Mouse (Mus musculus) cerebellum, adult 11 months (tissue): Measurements from ENCODE around the gene Pak4.
"Not testable (repeated sequence)": the region's sequence is repeated elsewhere in the genome, so short reads cannot be mapped to it uniquely, and the experiment has no call there.

Experiments
- DNase-seq: peaks from one replicate; pipeline ENCODE4 v3.0.0; 2022

Gene Pak4

DNA sequence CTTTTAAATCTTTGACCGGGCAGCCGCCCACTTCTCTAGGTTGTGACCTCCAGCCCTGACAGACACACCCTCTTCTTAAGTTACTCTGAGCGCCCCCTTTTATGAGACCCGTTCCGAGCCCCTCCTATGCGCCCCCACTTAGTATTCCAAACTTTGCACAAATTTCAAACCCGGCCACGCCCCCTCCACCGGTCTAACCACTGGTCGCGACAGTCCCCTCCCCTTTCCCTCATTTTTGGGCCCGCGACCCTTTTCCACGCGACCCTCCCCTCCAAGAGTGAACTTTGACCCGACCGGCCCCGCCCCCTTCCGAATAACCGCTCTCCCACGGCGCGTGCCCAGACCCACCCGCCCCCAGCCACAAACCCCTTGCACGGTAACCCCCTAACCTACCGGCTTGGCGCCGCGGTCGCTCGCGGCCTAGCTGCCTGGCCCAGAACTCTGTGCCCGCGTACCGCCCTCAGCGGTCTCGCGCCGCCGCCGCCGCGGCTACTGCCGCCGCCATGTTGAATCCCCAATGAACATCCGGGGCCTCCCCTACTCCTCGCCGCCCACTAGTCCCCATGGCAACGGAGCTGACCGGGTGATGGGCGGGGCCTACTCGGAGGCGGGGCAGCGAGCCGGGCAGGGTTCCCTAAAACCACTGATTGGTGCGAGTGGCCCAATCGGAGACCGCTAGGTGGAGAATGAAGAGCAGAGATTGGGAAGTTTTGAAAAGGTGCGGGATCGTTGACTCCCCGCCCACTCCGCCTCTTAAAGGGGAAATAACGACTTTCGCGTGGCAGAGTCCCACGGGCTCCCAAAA, at the start of gene Pak4, which contains the start of gene Samd4b:
Pak4 (minus strand) TSS at position 544 of the 805 bp plus-strand sequence.
Samd4b (minus strand) TSS at position 503 of the 805 bp plus-strand sequence.
- DNase-seq: peak; percentile 100

DNA sequence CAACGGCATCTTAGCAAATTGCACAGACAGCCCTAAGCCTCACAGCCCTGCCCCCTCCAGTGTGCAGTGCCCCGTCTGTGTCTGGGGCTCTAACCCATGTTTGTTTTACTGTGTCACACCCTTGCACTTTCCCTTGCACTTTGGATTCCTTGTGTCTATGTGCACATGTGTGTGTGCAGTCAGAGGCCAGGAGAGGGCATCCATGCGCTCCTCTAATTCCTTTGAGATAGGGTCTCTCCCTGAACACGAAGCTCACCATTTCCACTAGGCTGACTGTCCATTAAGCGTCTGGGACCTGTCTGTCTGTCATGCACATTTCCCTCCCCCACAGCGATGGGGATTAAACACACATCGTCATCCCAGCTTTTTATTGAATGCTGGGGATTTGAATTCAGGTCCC, 49.0 kb upstream of the Pak4 start:
- DNase-seq: no peak

DNA sequence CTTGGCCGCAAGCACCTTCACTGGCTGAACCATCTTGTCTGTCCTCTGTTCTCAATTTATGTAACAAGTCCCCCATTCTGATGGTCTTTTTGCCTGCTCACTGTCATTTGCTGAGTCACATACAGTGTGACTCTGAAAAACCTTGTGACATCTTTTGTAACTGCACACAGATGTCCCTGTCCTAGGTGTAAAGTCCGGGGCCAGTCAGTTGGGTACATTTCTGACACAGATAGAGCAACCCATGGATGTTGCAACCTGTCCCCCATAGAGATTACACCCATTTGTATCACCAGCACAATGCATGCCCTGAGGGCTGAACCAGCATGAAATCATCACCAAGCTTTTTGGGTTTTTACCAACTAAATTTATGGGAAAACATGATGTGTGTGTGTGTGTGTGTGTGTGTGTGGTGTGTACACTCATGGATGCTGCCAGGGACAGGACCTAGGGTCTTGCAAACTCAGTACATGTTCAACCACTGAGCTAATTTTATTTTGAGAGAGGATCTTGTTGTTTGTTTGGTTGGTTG, 48.0 kb upstream of the Pak4 start:
- no peak for DNase-seq

DNA sequence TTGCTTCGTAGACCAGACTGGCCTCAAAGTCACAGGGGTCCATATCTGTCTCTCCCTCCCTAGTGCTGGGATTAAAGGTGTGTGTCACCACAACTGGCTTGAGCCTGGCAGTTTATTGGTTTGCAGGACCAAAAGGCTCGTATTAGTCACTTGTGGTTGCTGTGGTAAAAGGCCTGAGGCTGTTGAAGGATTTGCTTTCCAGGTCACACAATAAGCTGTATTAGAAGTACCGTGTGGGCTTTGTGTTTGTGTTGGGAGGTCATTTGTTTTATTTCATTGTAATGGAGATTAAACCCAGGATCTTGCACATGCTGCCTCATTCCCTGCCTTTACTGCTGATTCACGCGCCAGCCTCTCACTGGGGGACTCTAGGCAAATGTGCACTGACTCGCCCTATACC, 47.4 kb upstream of the Pak4 start:
- no peak for DNase-seq

DNA sequence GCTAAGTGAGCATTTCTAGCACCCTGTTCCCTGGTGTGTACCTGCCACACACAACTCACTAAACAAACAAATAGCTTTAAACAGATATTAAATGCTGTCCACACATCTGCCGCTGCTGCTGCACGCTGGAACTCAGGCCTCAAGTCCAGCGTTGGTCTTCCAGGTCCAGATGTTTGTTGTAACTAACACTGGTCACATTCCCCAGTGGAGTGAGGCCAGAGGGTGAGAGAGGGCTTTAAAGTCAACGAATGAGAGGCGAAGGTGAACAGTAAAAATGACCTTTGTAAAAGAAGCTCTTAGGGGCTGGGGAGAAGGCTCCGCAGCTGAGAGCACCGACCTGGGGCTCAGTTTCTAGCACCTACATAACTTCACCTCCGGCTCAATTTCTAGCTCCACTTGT, 43.6 kb upstream of the Pak4 start:
- DNase-seq: no peak

DNA sequence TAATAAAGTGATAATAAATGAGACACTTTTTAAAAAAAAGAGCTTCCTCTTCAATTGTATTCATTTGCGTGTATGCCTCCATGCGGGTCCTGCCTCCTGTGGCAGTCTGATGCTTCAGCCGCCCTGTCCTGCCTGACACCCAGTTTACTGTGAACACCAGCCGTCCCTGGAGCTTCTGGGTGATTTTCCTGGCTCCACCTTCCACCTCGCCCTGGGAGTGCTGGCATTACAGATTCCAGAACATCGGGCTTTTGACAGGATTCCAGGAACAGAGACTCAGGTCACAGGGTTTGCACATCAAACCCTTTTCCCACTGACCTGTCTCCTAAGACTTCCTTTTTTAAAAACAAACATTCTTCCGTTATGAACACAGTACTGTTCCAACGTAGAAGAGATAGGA, 39.5 kb upstream of the Pak4 start:
- DNase-seq: no peak

DNA sequence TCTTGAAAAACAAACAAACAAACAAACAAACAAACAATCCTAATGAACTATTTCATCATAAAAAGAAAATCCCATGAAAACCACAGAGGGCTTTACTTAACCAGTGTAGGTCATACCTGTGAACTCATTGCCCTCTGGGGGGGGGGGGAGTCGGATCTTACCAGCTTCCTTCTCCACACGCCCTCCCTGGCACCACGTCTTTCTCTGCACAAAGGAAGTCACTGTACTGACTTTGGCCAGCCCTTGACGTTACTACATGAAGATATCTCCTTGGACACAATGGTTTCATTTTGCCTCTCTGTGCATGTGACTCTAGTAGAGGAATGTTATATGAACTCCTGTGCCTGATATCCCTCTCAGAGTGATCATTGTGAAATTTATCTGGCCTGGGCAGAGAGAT, 36.1 kb upstream of the Pak4 start:
- no peak for DNase-seq

DNA sequence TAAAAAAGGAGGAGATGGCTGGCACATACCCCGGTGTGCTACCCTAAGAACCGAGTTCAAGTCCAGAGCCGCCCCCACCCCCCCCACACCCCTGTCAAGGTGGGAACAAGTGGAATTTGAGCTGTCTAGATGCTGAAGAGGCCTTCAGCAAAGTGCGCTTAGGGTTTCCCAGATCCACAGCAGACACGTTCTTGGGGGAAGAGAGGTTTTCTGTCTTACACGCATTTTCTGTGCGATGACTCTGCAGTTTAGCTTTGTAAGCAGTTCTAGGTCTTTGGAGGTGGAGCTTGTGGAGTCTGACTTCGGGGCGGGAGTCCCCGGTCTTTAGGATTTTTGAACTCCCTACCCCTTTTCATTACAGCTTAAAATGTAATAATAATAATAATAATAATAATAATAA, 33.1 kb upstream of the Pak4 start, which contains the start of gene Acp7:
Acp7 (minus strand) TSS at position 260 of the 400 bp plus-strand sequence.
- no peak for DNase-seq

DNA sequence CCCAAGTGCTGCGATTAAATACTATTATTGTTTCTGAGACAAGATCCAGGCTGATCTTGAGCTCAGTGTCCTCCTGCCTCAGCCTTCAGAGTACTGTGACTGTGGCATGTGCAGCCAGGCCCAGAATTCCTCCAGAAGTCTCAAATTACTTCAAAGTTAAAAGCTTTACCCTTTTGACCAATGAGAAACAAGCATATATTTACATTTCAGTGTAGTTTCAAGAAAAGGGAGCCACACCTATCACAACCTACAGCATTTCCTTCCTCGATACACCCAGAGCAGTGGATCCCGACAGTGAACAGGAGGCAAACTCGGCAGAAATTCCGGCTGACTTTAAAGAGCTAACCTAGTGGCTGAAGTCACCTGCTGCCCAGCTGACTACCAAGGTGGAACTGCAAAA, 26.8 kb upstream of the Pak4 start:
- DNase-seq: no peak

DNA sequence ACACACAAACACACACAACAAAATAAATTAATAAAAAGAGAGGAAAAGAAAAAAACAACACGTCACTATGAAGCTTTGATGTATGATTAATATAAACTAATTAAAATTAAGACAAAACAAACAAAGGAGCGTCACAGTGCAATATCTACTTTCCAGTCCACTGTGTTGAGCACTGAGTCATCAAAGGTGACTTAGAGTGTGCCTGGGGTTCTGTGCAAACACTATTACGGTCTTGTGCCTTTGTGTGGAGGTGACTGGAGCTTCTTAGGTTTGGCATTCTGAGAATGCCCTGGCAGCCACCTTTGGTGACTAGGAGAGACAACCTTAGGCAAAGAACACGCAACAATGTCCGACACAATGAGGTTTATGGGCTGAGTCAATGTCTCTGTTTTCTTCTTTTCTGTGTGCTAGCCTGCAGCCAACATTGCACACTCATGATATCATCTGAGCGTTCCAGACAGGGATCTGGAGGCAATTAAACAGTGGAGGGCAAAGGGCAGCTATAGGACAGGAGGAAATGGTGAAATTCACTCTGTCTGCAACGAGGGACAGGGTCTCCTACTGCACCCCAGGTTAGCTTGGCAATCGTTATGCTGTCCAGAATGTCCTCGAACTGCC, 21.2 kb upstream of the Pak4 start:
- no peak for DNase-seq

DNA sequence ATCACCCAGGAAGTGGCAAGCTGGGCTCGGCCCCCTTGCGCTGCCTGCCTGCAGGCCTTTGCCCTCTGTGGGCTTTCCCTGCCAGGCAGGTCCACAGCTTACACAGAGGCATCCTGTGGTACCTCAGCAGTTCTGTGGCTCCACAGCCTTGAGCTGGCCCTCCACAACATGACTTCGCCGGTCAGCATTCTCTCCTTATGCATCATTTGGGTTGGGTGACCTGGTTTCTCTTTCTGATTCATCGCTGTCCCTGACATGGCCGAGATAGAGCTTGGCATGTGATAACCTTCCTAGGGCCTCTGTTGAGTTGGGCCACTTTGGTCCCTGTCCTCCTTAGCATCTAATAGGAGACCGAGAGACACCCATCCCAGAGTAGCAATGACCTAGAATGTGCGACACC, 8.0 kb upstream of the Pak4 start:
- no peak for DNase-seq

DNA sequence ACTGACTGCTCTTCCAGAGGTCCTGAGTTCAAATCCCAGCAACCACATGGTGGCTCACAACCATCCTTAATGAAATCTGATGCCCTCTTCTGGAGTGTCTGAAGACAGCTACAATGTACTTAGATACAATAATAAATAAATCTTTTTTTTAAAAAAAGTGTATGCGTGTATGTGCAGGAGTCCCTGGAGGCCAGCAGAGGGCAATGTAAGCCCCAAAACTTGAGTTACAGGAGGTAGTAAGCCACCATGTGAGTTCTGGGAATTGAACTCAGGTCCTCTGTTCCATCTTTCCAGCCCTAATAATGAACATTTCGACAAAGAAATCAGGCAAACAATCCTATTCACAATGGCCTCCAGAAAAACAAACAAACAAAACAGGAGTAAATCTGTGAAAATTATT, 5.8 kb upstream of the Pak4 start:
- DNase-seq: not testable (repeated sequence)

DNA sequence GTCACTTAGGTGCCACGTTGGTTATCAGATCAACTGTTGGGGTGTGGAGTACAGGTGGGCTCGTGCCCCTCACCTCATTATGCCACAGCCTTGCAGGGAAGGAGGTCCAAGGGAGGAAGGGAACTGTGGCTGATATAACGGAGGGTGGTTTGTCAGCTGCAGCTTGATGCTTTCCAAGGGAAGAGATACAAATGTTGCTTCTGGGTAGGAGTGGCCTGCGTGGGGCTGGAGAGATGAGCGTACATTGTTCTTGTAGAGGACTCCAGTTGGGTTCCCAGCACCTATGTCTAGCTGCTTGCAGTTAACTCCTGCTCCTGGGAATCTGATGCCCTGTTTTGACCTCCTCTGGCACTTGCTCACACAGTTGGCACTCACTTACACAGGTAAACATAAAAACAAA, 5.2 kb upstream of the Pak4 start:
- DNase-seq: no peak

DNA sequence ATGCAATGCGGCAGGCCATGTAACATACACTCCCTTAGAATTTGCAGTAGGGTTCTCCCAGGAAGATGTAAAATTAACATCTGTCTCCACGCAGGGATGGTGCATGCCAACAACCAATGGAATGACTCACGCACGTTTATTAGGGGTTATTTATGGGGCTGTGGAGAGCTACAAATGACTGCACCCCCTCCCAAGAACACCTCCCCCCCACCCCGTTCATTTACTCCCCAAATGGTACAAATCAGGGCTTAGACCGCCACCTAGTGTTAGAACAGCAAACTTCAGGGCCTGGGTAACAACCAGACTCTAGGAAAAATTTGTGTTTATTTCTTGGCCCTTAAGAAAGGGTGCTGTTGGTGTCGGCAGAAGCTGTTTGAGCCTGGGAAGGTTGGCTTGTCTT, 3.7 kb upstream of the Pak4 start:
- peak; percentile 60 for DNase-seq

DNA sequence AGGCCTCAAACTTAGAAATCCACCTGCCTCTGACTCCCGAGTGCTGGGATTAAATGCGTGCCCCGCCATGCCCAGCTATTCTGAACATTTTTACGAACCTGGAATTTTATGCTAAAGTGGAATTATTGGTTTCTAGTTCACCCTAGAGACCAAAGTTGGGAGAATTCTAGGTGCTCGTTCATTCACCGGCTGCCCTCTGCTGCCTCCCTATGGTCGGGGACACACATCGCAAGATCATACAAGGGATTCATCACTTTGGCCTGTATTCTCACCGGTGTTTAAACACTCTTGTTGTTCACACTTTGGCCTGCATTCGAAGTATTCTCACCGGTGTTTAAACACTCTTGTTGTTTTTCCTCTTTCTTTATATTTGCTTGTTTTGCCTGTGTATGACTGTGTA, 3.0 kb upstream of the Pak4 start:
- peak; percentile 58 for DNase-seq

DNA sequence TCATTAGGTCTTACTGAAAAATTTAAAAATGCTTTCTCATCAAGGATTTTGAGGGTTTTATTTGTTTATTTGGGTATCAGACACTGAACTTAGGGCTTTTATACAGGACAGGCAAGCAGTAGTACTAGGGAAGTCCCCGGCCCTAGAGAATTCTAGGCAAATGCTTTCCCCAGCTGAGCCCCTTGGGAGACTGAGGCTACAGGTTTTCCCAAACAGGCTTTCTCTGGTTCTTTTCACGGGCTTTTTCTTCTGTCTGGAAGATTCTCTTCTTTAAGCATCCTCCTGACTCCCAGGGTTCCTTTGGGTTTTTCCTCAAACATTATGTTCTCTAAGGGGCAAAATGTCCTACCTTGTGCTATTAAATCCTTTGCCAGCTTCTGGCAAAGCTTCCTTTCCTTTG, 966 bp upstream of the Pak4 start:
- DNase-seq: no peak

DNA sequence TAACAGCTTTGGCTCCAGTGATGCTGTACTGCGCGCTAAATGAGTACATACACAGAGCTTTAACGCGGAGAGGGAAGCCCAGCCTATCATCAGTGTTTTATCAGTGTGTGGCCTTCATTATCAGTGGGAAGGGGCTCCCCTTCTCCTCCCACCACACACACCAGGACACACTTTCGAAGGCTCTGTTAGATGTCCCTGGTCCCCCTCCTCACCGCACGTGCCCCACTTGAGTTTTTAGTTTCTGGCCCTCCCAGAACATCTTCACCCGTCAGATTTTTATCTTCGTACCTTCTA, 761 bp downstream of the Pak4 start:
- no peak for DNase-seq

DNA sequence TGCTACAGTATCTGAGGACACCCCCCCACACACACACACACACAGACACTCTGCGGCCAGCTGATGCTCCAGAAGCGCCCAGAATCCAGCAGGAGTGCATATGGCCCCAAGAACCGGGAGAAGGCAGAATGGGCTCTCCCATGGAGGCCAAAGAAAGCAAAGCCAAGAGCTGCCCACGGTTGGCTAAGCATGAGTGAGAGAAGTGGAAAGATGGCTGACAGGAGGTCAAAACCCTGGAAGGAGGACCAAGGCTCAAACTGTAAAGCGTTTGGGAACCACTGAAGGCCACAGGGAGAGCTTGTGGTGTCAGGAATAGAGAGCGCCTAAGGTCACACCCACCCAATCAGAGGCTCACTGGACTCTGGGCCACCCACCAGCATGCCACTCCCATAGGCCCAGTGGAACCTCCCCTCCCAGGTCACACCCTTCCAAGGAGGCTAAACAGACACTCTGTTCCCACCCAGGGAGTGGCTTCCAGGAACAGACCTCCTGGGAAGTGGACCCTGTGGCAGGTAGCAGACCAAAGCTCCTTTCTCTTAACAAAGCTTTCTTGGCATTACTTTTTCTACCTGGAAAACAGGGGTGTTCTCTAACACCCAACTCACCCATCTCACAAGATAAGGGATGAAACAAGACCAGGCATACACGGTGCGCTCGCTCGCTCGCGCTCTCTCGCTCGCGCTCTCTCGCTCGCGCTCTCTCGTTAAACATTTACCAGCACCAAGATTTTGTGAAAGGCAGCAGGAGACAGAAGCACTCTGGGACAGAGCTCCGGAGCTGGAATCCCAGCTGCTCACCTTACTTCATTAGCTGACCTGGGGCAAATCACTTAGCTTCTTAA, 1.3 kb downstream of the Pak4 start:
- no peak for DNase-seq

DNA sequence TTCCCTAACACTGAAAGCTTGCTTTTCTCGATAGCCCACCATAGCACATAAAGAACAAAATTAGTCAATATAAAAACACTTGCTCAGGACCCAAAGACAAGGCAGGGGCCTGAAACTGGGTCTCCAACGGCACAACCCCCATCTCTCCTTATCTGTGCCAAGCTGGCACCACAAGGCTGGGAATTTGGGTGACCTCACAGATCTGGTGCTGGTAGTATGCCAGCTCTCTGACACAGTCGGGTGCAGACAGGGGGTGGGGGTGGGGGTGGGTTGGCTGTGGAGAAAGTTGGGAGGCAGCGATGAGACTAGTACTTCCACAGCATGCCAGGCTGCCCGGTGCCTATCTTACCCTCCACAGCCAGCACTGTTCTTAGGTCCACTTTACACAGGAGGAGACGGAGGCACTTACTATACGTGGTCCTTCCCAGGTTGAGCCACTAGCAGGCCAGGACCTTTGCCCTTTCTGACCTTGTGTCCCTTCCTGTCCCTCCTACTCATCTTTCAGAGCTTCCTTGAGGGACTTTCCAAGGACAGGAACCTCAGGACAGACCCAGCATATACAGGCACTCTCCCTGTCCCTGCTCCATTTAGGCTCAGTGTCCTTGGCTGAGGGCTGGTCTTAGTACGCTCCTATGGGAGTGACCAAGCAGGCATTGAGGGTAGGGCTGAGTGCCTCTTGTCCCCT, 2.1 kb downstream of the Pak4 start:
- DNase-seq: no peak

DNA sequence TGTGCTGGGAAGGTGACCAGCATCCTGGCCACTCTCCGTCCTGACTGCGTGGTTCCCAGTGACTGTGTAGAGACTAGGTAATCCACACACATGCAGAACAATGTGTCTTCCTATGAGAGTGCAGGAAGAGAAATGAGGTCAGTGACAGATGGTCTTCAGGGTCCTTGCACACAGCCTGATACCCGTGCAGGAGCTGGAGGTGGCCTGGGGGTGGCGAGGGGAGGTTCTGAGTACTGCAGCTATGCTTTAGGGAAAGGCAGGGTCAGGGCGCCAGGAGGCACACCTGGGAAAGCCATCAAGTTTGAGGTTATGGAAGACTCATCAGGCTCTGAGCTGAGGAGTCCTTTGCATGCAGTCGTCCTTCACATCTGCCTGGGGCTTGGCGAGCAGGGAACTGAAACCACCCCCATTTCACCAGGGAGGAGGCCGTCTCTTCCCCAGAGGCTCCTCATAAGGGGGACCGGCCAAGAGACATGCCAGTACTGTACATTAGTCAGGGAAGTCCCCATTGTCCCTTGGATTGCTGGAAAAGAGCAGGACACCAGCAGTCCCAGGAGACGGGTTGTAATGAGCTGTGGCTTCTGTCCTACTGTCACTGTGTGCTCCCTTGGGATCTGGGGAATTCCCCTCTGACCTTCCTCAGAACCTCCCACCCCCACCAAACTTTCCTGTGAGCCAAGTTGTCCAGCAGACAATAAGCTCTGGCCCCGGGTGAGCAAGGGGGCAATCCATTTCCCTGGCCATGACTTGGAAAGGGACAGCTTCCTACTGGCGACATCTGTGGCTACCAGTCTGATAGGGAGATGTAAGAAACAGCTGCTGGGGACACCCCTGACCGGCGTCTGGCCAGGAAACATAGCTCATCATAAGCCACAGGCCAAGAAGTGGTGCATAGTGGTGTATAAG, 4.5 kb downstream of the Pak4 start:
- DNase-seq: no peak

DNA sequence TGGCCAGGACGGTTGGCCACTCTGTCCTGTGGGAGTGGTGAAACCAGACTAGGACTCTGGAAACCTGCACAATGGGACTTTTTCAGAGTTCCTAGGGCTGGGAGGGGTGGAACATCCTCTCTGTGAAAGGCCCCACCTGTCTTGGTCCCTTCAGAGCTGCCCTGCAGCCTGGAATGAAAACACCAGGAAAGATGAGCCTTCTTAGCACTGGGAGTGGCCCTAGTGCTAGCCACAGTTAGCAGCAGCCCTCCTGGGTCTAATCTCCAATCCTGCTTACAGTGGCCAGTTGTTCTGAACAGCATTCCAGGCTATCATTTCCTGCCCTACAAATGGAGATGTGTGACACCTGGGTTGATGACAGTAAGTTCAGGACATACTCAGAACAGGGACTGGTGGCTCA, 6.1 kb downstream of the Pak4 start:
- no peak for DNase-seq

DNA sequence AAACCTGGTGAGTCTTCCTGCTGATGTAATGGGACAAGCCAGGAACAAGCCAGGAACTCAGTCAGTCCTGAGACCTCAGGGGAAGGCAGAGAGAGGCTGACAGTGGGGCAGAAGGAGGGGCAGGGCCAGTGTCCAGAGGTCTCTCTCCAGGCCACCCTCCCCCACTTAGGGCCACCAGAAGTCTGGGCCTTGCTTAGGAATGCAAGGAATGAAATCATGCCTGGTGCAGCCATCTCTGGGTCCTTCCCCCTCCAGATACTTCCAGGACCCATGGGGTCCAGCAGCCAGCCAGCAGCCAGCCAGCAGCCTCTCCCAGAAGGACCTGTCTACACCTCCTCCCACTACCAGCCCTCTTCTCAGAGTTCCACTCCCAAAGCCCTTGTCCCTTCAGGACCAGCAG, 10.3 kb downstream of the Pak4 start:
- no peak for DNase-seq
